Mouse (Mus musculus) liver, postnatal 0 days (tissue): ENCODE measurements at regions not wholly inside any gene's neighbourhood (a gene's known extent, or its start where the extent isn't known, plus 50 kb on each side); places are given as distances from the start of the nearest gene placed in this dataset.
A peak's percentile ranks its signal among the peaks of the same experiment; 100 is the strongest.

ENCODE experiments used
- ATAC-seq: fragments of 200-750 bp; cut with Nextera tagmentation; 2 replicates; pipeline ENCODE4 v1.8.0; 2017; ENCODE audit warnings: mild to moderate bottlenecking, moderate library complexity
- DNase-seq: peaks from one replicate; pipeline ENCODE4 v3.0.0-alpha.2; 2016
- H3K27ac ChIP-seq: fragments of 300-500 bp; sonication (generic); 2 replicates; pipeline ENCODE4 v1.5.1; 2014; ENCODE audit warnings: antibody characterized with exemption, moderate library complexity, mild to moderate bottlenecking, low read depth
- H3K27me3 ChIP-seq: fragments of 300-500 bp; sonication (generic); 2 replicates; pipeline ENCODE4 v1.6.1; 2014; ENCODE audit warnings: low read length, control low read depth, mixed read lengths; ENCODE audit not compliant: insufficient read depth
- H3K36me3 ChIP-seq: fragments of 300-500 bp; sonication (generic); replicated peaks from 2 replicates; pipeline ENCODE4 v1.6.1; 2014; ENCODE audit warnings: mild to moderate bottlenecking, control low read depth, low read length, moderate library complexity, mixed read lengths; ENCODE audit not compliant: insufficient read depth
- H3K4me1 ChIP-seq: fragments of 300-500 bp; sonication (generic); 2 replicates; pipeline ENCODE4 v1.6.1; 2014; ENCODE audit warnings: antibody characterized with exemption, mild to moderate bottlenecking, control low read depth; ENCODE audit not compliant: insufficient read depth
- H3K4me2 ChIP-seq: fragments of 300-500 bp; sonication (generic); 2 replicates; pipeline ENCODE4 v1.6.1; 2014; ENCODE audit warnings: low read depth, mild to moderate bottlenecking, low read length, moderate library complexity, mixed read lengths
- H3K4me3 ChIP-seq: fragments of 300-500 bp; sonication (generic); 2 replicates; pipeline ENCODE4 v1.5.1; 2014; ENCODE audit warnings: low read depth, low read length
- H3K9ac ChIP-seq: fragments of 300-500 bp; sonication (generic); replicated peaks from 2 replicates; pipeline ENCODE4 v1.6.1; 2014; ENCODE audit warnings: mild to moderate bottlenecking, moderate library complexity
- H3K9me3 ChIP-seq: fragments of 300-500 bp; sonication (generic); 2 replicates; pipeline ENCODE4 v1.6.1; 2016; ENCODE audit warnings: mild to moderate bottlenecking, control low read depth, low read length, mixed read lengths
- CTCF ChIP-seq: sonication (generic); IDR thresholded peaks from 2 replicates; pipeline ENCODE4 v1.5.1; 2016; ENCODE audit warnings: antibody characterized with exemption, low read depth
- EP300 ChIP-seq: IDR thresholded peaks from 2 replicates; pipeline ENCODE4 v1.6.1; 2016; ENCODE audit warnings: antibody characterized with exemption, low read depth, mild to moderate bottlenecking
- WGBS: fragments of 180-500 bp; shearing (Covaris S2); extraction: QIAGEN DNeasy Blood & Tissue Kit; methylation state at CpG from one replicate; pipeline ENCODE4 v1.1.7; 2014; ENCODE audit not compliant: insufficient replicate concordance; 5-methylcytosine and 5-hydroxymethylcytosine counted together

GRCm38 (mm10) chr8:34521316-34521715 lies 409.8 kb upstream of the Gm10131 start:
- Histone ChIP-seq H3K27ac (no peak overlapping the region), H3K4me1 (no peaks in the 10 kb centered on the region), H3K9me3 (no peaks in the 10 kb centered on the region), H3K4me2 (no peak overlapping the region), H3K27me3 (no peaks in the 10 kb centered on the region), H3K9ac (no peak overlapping the region), H3K36me3 (no peaks in the 10 kb centered on the region), H3K4me3 (no peak overlapping the region)
- WGBS, result 59% methylated on average over 7 of the region's 7 CpGs
- DNase-seq (no peak), ATAC-seq (no peak)
- TF ChIP-seq EP300, result no peak
- TF ChIP-seq CTCF, result no peak

- no peak for ATAC-seq
- no peaks in the 10 kb centered on the region for H3K27me3 ChIP-seq
Observed at GRCm38 (mm10) chr8:34520664-34521063, 409.1 kb upstream of the Gm10131 start.

GRCm38 (mm10) chr8:34513459-34514090 lies 402.0 kb upstream of the Gm10131 start:
- DNase-seq (no peak), ATAC-seq (no peak)
- no peaks in the 10 kb centered on the region for H3K4me1 ChIP-seq
- no peak overlapping the region for H3K4me2 ChIP-seq
- TF ChIP-seq CTCF, result no peak
- no peak for TF ChIP-seq EP300
- H3K4me3 ChIP-seq, result no peak overlapping the region
- WGBS, result 50% methylated on average over 4 of the region's 4 CpGs
- no peak overlapping the region for H3K9ac ChIP-seq
- H3K9me3 ChIP-seq, result no peaks in the 10 kb centered on the region
- no peak overlapping the region for H3K27ac ChIP-seq
- no peaks in the 10 kb centered on the region for H3K36me3 ChIP-seq
- no peaks in the 10 kb centered on the region for H3K27me3 ChIP-seq

More at GRCm38 (mm10) chr8:34520664-34521063, 409.1 kb upstream of the Gm10131 start:
- WGBS, result 58% methylated on average over 4 of the region's 4 CpGs
- DNase-seq, result no peak
- Histone ChIP-seq H3K4me3 (no peak overlapping the region), H3K4me1 (no peaks in the 10 kb centered on the region), H3K9me3 (no peaks in the 10 kb centered on the region), H3K27ac (no peak overlapping the region), H3K9ac (no peak overlapping the region), H3K4me2 (no peak overlapping the region), H3K36me3 (no peaks in the 10 kb centered on the region)
- TF ChIP-seq EP300 (no peak), CTCF (no peak)

GRCm38 (mm10) chr8:34505829-34506555 lies 394.5 kb upstream of the Gm10131 start:
- no peak for ATAC-seq
- no peak overlapping the region for H3K4me3 ChIP-seq
- no peak for DNase-seq
- no peaks in the 10 kb centered on the region for H3K36me3 ChIP-seq
- H3K9ac ChIP-seq, result no peak overlapping the region
- H3K27me3 ChIP-seq, result no peaks in the 10 kb centered on the region
- no peak overlapping the region for H3K27ac ChIP-seq
- TF ChIP-seq EP300, result peak; percentile 37; the same call in 1 of the 2 replicates
- no peak for TF ChIP-seq CTCF
- H3K9me3 ChIP-seq, result no peaks in the 10 kb centered on the region
- WGBS, result 64% methylated on average over 15 of the region's 15 CpGs
- no peak overlapping the region for H3K4me2 ChIP-seq
- H3K4me1 ChIP-seq, result no peaks in the 10 kb centered on the region

- Histone ChIP-seq H3K4me3 (no peak overlapping the region), H3K27me3 (no peaks in the 10 kb centered on the region), H3K36me3 (no peaks in the 10 kb centered on the region), H3K4me2 (no peak overlapping the region), H3K4me1 (no peaks in the 10 kb centered on the region), H3K27ac (no peak overlapping the region), H3K9me3 (no peaks in the 10 kb centered on the region), H3K9ac (no peak overlapping the region)
- DNase-seq (no peak), ATAC-seq (no peak)
- TF ChIP-seq EP300 (no peak), CTCF (no peak)
- WGBS, result 62% methylated on average over 7 of the region's 7 CpGs
Observed at GRCm38 (mm10) chr8:34505102-34505501, 393.6 kb upstream of the Gm10131 start.

GRCm38 (mm10) chr8:34502606-34503162 lies 391.1 kb upstream of the Gm10131 start:
- WGBS, result 33% methylated on average over 1 of the region's 1 CpGs
- H3K9ac ChIP-seq, result no peak overlapping the region
- peak; percentile 38; the same call in 1 of the 2 replicates for ATAC-seq
- TF ChIP-seq EP300, result peak; percentile 69
- no peak for TF ChIP-seq CTCF
- no peak overlapping the region for H3K4me3 ChIP-seq
- H3K4me1 ChIP-seq, result no peaks in the 10 kb centered on the region
- H3K27ac ChIP-seq, result no peak overlapping the region
- no peak for DNase-seq
- no peaks in the 10 kb centered on the region for H3K36me3 ChIP-seq
- H3K27me3 ChIP-seq, result no peaks in the 10 kb centered on the region
- no peaks in the 10 kb centered on the region for H3K9me3 ChIP-seq
- no peak overlapping the region for H3K4me2 ChIP-seq
